Mouse (Mus musculus) CH12.LX (cell line): ENCODE results near the gene Tmem53. TPM values are rescaled to one million over a fixed set of nuclear protein-coding genes. Genes with fewer than 3 reads are reported as not detected.

Experiments
- DNase-seq: peaks from one replicate; pipeline ENCODE4 v3.0.0-alpha.2; 2013; ENCODE audit errors: extremely low read depth
- H3K27ac ChIP-seq: 2 replicates; pipeline ENCODE4 v1.5.1; 2012; ENCODE audit warnings: low read depth, mild to moderate bottlenecking, control low read depth, moderate library complexity; ENCODE audit not compliant: insufficient read depth
- H3K27me3 ChIP-seq: replicated peaks from 2 replicates; pipeline ENCODE3; 2012; ENCODE audit warnings: inconsistent platforms
- H3K36me3 ChIP-seq, 2 experiments: replicated peaks in 1 of 2; 2 replicates each; pipeline versions ENCODE3 to v1.6.1; 2012; ENCODE audit warnings: inconsistent platforms in 1 of 2, low read length in 1 of 2, mild to moderate bottlenecking in 1 of 2, mixed read lengths in 1 of 2, moderate library complexity in 1 of 2; ENCODE audit not compliant: control insufficient read depth in 1 of 2, insufficient read depth in 1 of 2
- H3K4me1 ChIP-seq, 2 experiments: 2 replicates each; pipeline ENCODE4 v1.6.1; 2012; ENCODE audit warnings: inconsistent platforms in 1 of 2, moderate library complexity in 1 of 2; ENCODE audit not compliant: insufficient read depth in 2 of 2, control insufficient read depth in 1 of 2
- H3K4me2 ChIP-seq: 2 replicates; pipeline ENCODE4 v1.6.1; 2012; ENCODE audit warnings: low read depth, mild to moderate bottlenecking, control low read depth; ENCODE audit not compliant: poor library complexity, insufficient read depth, severe bottlenecking
- H3K4me3 ChIP-seq, 3 experiments: fragments of 150-350 bp in 1 of 3; sonication (generic) in 1 of 3; replicated peaks in 1 of 3; 2 replicates each; pipeline versions ENCODE3 to v1.5.1; 2011 to 2012; ENCODE audit warnings: low read depth in 2 of 3, low read length in 2 of 3, mild to moderate bottlenecking in 2 of 3, moderate library complexity in 2 of 3, control low read depth in 1 of 3, improper control_type of control experiment in 1 of 3, inconsistent platforms in 1 of 3, mixed read lengths in 1 of 3; ENCODE audit not compliant: poor library complexity in 1 of 3
- H3K79me2 ChIP-seq: replicated peaks from 2 replicates; pipeline ENCODE4 v1.6.1; 2012; ENCODE audit warnings: mild to moderate bottlenecking, moderate library complexity; ENCODE audit not compliant: control insufficient read depth, poor library complexity, insufficient read depth, severe bottlenecking; ENCODE audit errors: extremely low read depth
- H3K9ac ChIP-seq: 2 replicates; pipeline ENCODE4 v1.6.1; 2012; ENCODE audit warnings: low read depth, mild to moderate bottlenecking, control low read depth, moderate library complexity; ENCODE audit not compliant: insufficient read depth
- H3K9me3 ChIP-seq: replicated peaks from 2 replicates; pipeline ENCODE3; 2012; ENCODE audit warnings: low read length, inconsistent platforms, mixed read lengths
- BHLHE40 ChIP-seq: IDR thresholded peaks from 2 replicates; pipeline ENCODE4 v1.6.1; 2011; ENCODE audit warnings: mild to moderate bottlenecking, low read depth, low read length, improper control_type of control experiment
- CHD1 ChIP-seq: IDR thresholded peaks from 2 replicates; pipeline ENCODE4 v1.6.1; 2012; ENCODE audit warnings: low read depth, low read length, improper control_type of control experiment, inconsistent platforms
- ELF1 ChIP-seq: IDR thresholded peaks from 2 replicates; pipeline ENCODE4 v1.6.1; 2014; ENCODE audit warnings: low read depth, mild to moderate bottlenecking, inconsistent platforms, low read length, improper control_type of control experiment
- EP300 ChIP-seq: IDR thresholded peaks from 2 replicates; pipeline ENCODE4 v1.6.1; 2011; ENCODE audit warnings: low read length, improper control_type of control experiment
- ETS1 ChIP-seq: conservative IDR thresholded peaks from 2 replicates; pipeline ENCODE4 v1.6.1; 2012; ENCODE audit warnings: low read depth, mild to moderate bottlenecking, inconsistent platforms, low read length, improper control_type of control experiment, moderate library complexity
- GABPA ChIP-seq: IDR thresholded peaks from 2 replicates; pipeline ENCODE4 v1.6.1; 2012; ENCODE audit warnings: low read depth, low read length, improper control_type of control experiment, inconsistent platforms; ENCODE audit not compliant: insufficient replicate concordance
- MAFK ChIP-seq: IDR thresholded peaks from 2 replicates; pipeline ENCODE4 v1.6.1; 2011; ENCODE audit warnings: low read length, improper control_type of control experiment; ENCODE audit not compliant: insufficient replicate concordance
- MAX ChIP-seq: IDR thresholded peaks from 2 replicates; pipeline ENCODE4 v1.6.1; 2011; ENCODE audit warnings: low read length, improper control_type of control experiment
- MXI1 ChIP-seq: IDR thresholded peaks from 2 replicates; pipeline ENCODE4 v1.6.1; 2011; ENCODE audit warnings: mild to moderate bottlenecking, low read depth, low read length, improper control_type of control experiment
- NELFE ChIP-seq: IDR thresholded peaks from 2 replicates; pipeline ENCODE4 v1.6.1; 2011; ENCODE audit warnings: low read depth, low read length, improper control_type of control experiment
- NRF1 ChIP-seq: IDR thresholded peaks from 2 replicates; pipeline ENCODE4 v1.6.1; 2014; ENCODE audit warnings: low read depth, mild to moderate bottlenecking, inconsistent platforms, low read length, improper control_type of control experiment, moderate library complexity
- PAX5 ChIP-seq: IDR thresholded peaks from 2 replicates; pipeline ENCODE4 v1.6.1; 2012; ENCODE audit warnings: low read length, inconsistent platforms, mixed read lengths
- POLR2A ChIP-seq: IDR thresholded peaks from 2 replicates; pipeline ENCODE4 v1.6.1; 2011; ENCODE audit warnings: low read depth, mild to moderate bottlenecking, improper control_type of control experiment, low read length
- RCOR1 ChIP-seq: conservative IDR thresholded peaks from 2 replicates; pipeline ENCODE4 v1.6.1; 2012; ENCODE audit warnings: low read depth, mild to moderate bottlenecking, inconsistent platforms, low read length, improper control_type of control experiment
- SMC3 ChIP-seq: IDR thresholded peaks from 2 replicates; pipeline ENCODE4 v1.6.1; 2011; ENCODE audit warnings: low read depth, low read length, improper control_type of control experiment
- dilution Hi-C: fragments of 300-500 bp; cut with MboI; formaldehyde crosslinking; loops from 2 replicates; pipeline ENCODE4 v1.14.3; 2020; ENCODE audit warnings: low sequenced_read_pairs; ENCODE audit not compliant: extremely low pct_unique_long_range_greater_than_20kb, extremely low pct_ligation_motif_present
- in situ Hi-C: fragments of 300-500 bp; cut with MboI; formaldehyde crosslinking; loops from 3 replicates; pipeline ENCODE4 v1.14.3; 2019; ENCODE audit warnings: low sequenced_read_pairs, low pct_ligation_motif_present, low pct_unique_long_range_greater_than_20kb, mixed read lengths
- polyA plus RNA-seq: library from polyadenylated mRNA; unstranded; fragments of >175 nt; gene quantifications from 2 replicates; pipeline ENCODE4 v1.2.1, GENCODE M21; 2012; ENCODE audit warnings: low read depth; ENCODE audit not compliant: insufficient read length
- total RNA-seq, 2 experiments: library from RNA; depleted of rRNA; stranded (reverse); fragments of 300-350 nt in 1 of 2; fragments of >200 nt in 1 of 2; gene quantifications; 2 replicates each; pipeline ENCODE4 v1.2.3; 2012 to 2014

Tmem53 gene
- total and polyA plus RNA-seq, 3 experiments, result 1.1 to 1.4 (median 1.2) TPM

- peaks cover 11 to 33% of the 10 kb centered on the region in 2 experiments for H3K4me1 ChIP-seq
- no peaks in the 10 kb centered on the region for H3K27me3 ChIP-seq
- TF ChIP-seq ELF1, result no peak
- no peak for TF ChIP-seq NRF1
- no peak for TF ChIP-seq MAFK
- TF ChIP-seq SMC3, result no peak
- TF ChIP-seq RCOR1, result no peak
- H3K9ac ChIP-seq, result no peak overlapping the region
- peaks cover 19% of the 10 kb centered on the region for H3K9me3 ChIP-seq
- dilution Hi-C loops (no loop called here), in situ Hi-C loops (no loop called here)
- peaks cover 82 to 100% of the 10 kb centered on the region in 2 experiments for H3K36me3 ChIP-seq
- DNase-seq, result no peak
- no peak overlapping the region for H3K4me2 ChIP-seq
- no peak overlapping the region for H3K4me3 ChIP-seq
- H3K79me2 ChIP-seq, result no peaks in the 10 kb centered on the region
- no peak overlapping the region for H3K27ac ChIP-seq
These were observed 28.7 kb downstream of the Tmem53 start for GRCm38 (mm10) chr4:117280397-117280930.

GRCm38 (mm10) chr4:117281090-117281845 is 29.5 kb downstream of the Tmem53 start:
- H3K4me2 ChIP-seq, result no peak overlapping the region
- no peak for TF ChIP-seq MAX
- no peak for TF ChIP-seq BHLHE40
- TF ChIP-seq NELFE, result no peak
- no peak for TF ChIP-seq EP300
- TF ChIP-seq GABPA, result no peak
- TF ChIP-seq ETS1, result no peak
- no peak for TF ChIP-seq PAX5
- no peak for TF ChIP-seq CHD1
- no peak for TF ChIP-seq POLR2A
- TF ChIP-seq MXI1, result no peak
- no peak for DNase-seq
- H3K79me2 ChIP-seq, result no peaks in the 10 kb centered on the region
- no peaks in the 10 kb centered on the region for H3K27me3 ChIP-seq
- dilution Hi-C loops (no loop called here), in situ Hi-C loops (no loop called here)
- no peak overlapping the region for H3K9ac ChIP-seq
- no peak overlapping the region for H3K27ac ChIP-seq
- peaks cover 11 to 37% of the 10 kb centered on the region in 2 experiments for H3K4me1 ChIP-seq
- peaks cover 11% of the 10 kb centered on the region for H3K9me3 ChIP-seq
- H3K4me3 ChIP-seq, result no peak overlapping the region
- H3K36me3 ChIP-seq, result peaks cover 81 to 100% of the 10 kb centered on the region in 2 experiments
